Comparison of ENCODE assay signal across 13 mouse cellular contexts in the genomic region with DNA sequence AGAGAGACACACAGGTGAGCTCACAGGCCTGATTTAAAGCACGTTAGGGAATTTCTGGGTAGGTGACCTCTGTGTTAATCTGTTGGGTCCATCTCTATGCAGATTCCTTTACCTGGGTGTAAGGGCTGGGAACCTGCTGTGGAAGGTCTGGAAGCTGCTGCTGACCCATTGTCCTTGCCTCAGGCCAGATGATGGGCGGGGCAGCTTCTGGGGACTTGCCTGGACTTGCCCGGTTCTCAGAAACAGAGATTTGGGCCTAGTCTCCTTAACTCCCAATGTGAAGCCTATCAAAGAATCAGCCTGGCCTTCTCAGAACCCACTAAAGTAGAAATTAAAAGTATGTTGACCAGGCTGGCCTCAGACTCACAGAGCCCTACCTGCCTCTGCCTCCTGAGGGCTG.
"Had no signal": no experiment of that assay in that cellular context is flagged by ENCODE, and none has a peak within 500 bp of the region (broad histone marks: within the 10 kb centered on the region; RNA-seq: fewer than 3 reads in every experiment).

No protein-coding gene starts in this region.

- DNase-seq: kidney, postnatal 25 days; left cerebral cortex, postnatal 4 days; liver, postnatal 0 days; lung, postnatal 10 days; lung, postnatal 36 days; midbrain, embryonic 14.5 days; thymus, postnatal 25 days had no signal

- H3K4me3 ChIP-seq: layer of hippocampus, adult 2 months; limb, embryonic 12.5 days; limb, embryonic 15.5 days; lung, embryonic 15.5 days had no signal

- H3K9ac ChIP-seq: limb, embryonic 12.5 days; limb, embryonic 15.5 days; liver, embryonic 14.5 days; liver, postnatal 0 days; lung, embryonic 15.5 days had no signal

- H3K36me3 ChIP-seq: lung, embryonic 15.5 days had no signal

- H3K9me3 ChIP-seq: limb, embryonic 12.5 days; limb, embryonic 15.5 days; lung, embryonic 15.5 days had no signal

- H3K27ac ChIP-seq: kidney, postnatal 0 days; layer of hippocampus, adult 2 months; limb, embryonic 12.5 days; limb, embryonic 15.5 days; liver, embryonic 14.5 days; lung, embryonic 15.5 days had no signal

- H3K27me3 ChIP-seq: limb, embryonic 12.5 days; limb, embryonic 15.5 days; lung, embryonic 15.5 days had no signal

- H3K4me1 ChIP-seq: limb, embryonic 12.5 days had no signal
